Mouse (Mus musculus) heart, embryonic 13.5 days (tissue): ENCODE data around the gene Aknad1. TPM values are rescaled to one million over a fixed set of nuclear protein-coding genes. Genes with fewer than 3 reads are reported as not detected.

Experiments
- ATAC-seq: fragments of 200-750 bp; cut with Nextera tagmentation; 2 replicates; pipeline ENCODE4 v1.8.0; 2017; ENCODE audit warnings: moderate TSS enrichment; ENCODE audit not compliant: insufficient number of reproducible peaks, low FRiP score, low TSS enrichment; ENCODE audit errors: extremely low read depth
- H3K27ac ChIP-seq: fragments of 300-500 bp; sonication (generic); replicated peaks from 2 replicates; pipeline ENCODE4 v1.5.1; 2015; ENCODE audit warnings: moderate library complexity, mild to moderate bottlenecking, inconsistent platforms
- H3K27me3 ChIP-seq: fragments of 300-500 bp; sonication (generic); replicated peaks from 2 replicates; pipeline ENCODE4 v1.6.1; 2015; ENCODE audit warnings: mild to moderate bottlenecking, inconsistent platforms
- H3K36me3 ChIP-seq: fragments of 300-500 bp; sonication (generic); 2 replicates; pipeline ENCODE4 v1.6.1; 2015; ENCODE audit warnings: mild to moderate bottlenecking, inconsistent platforms
- H3K4me1 ChIP-seq: fragments of 300-500 bp; sonication (generic); 2 replicates; pipeline ENCODE4 v1.6.1; 2015; ENCODE audit warnings: inconsistent platforms
- H3K4me2 ChIP-seq: fragments of 300-500 bp; sonication (generic); 2 replicates; pipeline ENCODE4 v1.6.1; 2015; ENCODE audit warnings: inconsistent platforms, mild to moderate bottlenecking, moderate library complexity
- H3K4me3 ChIP-seq: fragments of 300-500 bp; sonication (generic); 2 replicates; pipeline ENCODE4 v1.5.1; 2015; ENCODE audit warnings: moderate library complexity, mild to moderate bottlenecking, inconsistent platforms
- H3K9ac ChIP-seq: fragments of 300-500 bp; sonication (generic); 2 replicates; pipeline ENCODE4 v1.6.1; 2015; ENCODE audit warnings: inconsistent platforms, mild to moderate bottlenecking, moderate library complexity
- H3K9me3 ChIP-seq: fragments of 300-500 bp; sonication (generic); 2 replicates; pipeline ENCODE4 v1.6.1; 2016; ENCODE audit warnings: inconsistent platforms
- WGBS: fragments of 180-500 bp; shearing (Covaris S2); methylation state at CpG from one replicate; pipeline ENCODE4 v1.1.7; 2015; ENCODE audit warnings: mixed read lengths; 5-methylcytosine and 5-hydroxymethylcytosine counted together
- polyA plus RNA-seq: library from polyadenylated mRNA; unstranded; fragments of >200 nt; fragmentation: Nextera tagmentation; extraction: Ambion mirVana; gene quantifications from 2 replicates; pipeline ENCODE4 v1.2.1, GENCODE M21; 2015

Gene Aknad1
- polyA plus RNA-seq: 0.07 TPM in 1 of 2 replicates, not detected in the other

- H3K9ac ChIP-seq: no peak within 1 kb of the TSS
- no peaks in the 10 kb centered on the region for H3K4me1 ChIP-seq
- no peaks in the 10 kb centered on the region for H3K27me3 ChIP-seq
- H3K4me2 ChIP-seq: no peak within 1 kb of the TSS
- no peak for ATAC-seq
- 52% methylated on average over 8 of the region's 8 CpGs for WGBS
- no peak within 1 kb of the TSS for H3K4me3 ChIP-seq
- no peaks in the 10 kb centered on the region for H3K9me3 ChIP-seq
- H3K36me3 ChIP-seq: no peaks in the 10 kb centered on the region
- H3K27ac ChIP-seq: no peak within 1 kb of the TSS
Observed at GRCm38 (mm10) chr3:108739045-108739708, at the start of gene Aknad1. TSS of gene Aknad1 (plus strand) at chr3:108739658.

- H3K27ac ChIP-seq: no peak overlapping the region
- H3K27me3 ChIP-seq: no peaks in the 10 kb centered on the region
- 82% methylated on average over 4 of the region's 4 CpGs for WGBS
- no peak for ATAC-seq
- H3K9ac ChIP-seq: no peak overlapping the region
- no peak overlapping the region for H3K4me2 ChIP-seq
- H3K9me3 ChIP-seq: no peaks in the 10 kb centered on the region
- H3K4me3 ChIP-seq: no peak overlapping the region
- no peaks in the 10 kb centered on the region for H3K4me1 ChIP-seq
- peaks cover 69% of the 10 kb centered on the region for H3K36me3 ChIP-seq
Observed at GRCm38 (mm10) chr3:108689979-108690378, 49.5 kb upstream of the Aknad1 start.

GRCm38 (mm10) chr3:108694321-108694720 is 45.1 kb upstream of the Aknad1 start:
- H3K9ac ChIP-seq: no peak overlapping the region
- no peaks in the 10 kb centered on the region for H3K4me1 ChIP-seq
- H3K9me3 ChIP-seq: no peaks in the 10 kb centered on the region
- H3K27me3 ChIP-seq: no peaks in the 10 kb centered on the region
- peaks cover 68% of the 10 kb centered on the region for H3K36me3 ChIP-seq
- no peak for ATAC-seq
- H3K4me3 ChIP-seq: no peak overlapping the region
- WGBS: 65% methylated on average over 9 of the region's 9 CpGs
- no peak overlapping the region for H3K27ac ChIP-seq
- H3K4me2 ChIP-seq: no peak overlapping the region

GRCm38 (mm10) chr3:108698662-108699061 is 40.8 kb upstream of the Aknad1 start:
- 86% methylated on average over 8 of the region's 8 CpGs for WGBS
- ATAC-seq: no peak
- Histone ChIP-seq H3K36me3 (peaks cover 80% of the 10 kb centered on the region), H3K9ac (no peak overlapping the region), H3K9me3 (no peaks in the 10 kb centered on the region), H3K4me2 (no peak overlapping the region), H3K4me1 (no peaks in the 10 kb centered on the region), H3K27ac (no peak overlapping the region), H3K4me3 (no peak overlapping the region), H3K27me3 (no peaks in the 10 kb centered on the region)

GRCm38 (mm10) chr3:108699786-108700185 is 39.7 kb upstream of the Aknad1 start:
- Histone ChIP-seq H3K27me3 (no peaks in the 10 kb centered on the region), H3K9ac (no peak overlapping the region), H3K4me1 (no peaks in the 10 kb centered on the region), H3K4me2 (no peak overlapping the region), H3K36me3 (peaks cover 69% of the 10 kb centered on the region), H3K4me3 (no peak overlapping the region), H3K27ac (no peak overlapping the region), H3K9me3 (no peaks in the 10 kb centered on the region)
- 89% methylated on average over 4 of the region's 4 CpGs for WGBS
- ATAC-seq: no peak

GRCm38 (mm10) chr3:108701256-108701655 is 38.2 kb upstream of the Aknad1 start:
- no peaks in the 10 kb centered on the region for H3K4me1 ChIP-seq
- WGBS: 65% methylated on average over 1 of the region's 1 CpGs
- no peak overlapping the region for H3K4me2 ChIP-seq
- H3K9ac ChIP-seq: no peak overlapping the region
- H3K27me3 ChIP-seq: no peaks in the 10 kb centered on the region
- no peak overlapping the region for H3K4me3 ChIP-seq
- H3K36me3 ChIP-seq: peaks cover 60% of the 10 kb centered on the region
- no peaks in the 10 kb centered on the region for H3K9me3 ChIP-seq
- no peak overlapping the region for H3K27ac ChIP-seq
- no peak for ATAC-seq

- ATAC-seq: no peak
- H3K4me2 ChIP-seq: no peak overlapping the region
- H3K27ac ChIP-seq: no peak overlapping the region
- no peaks in the 10 kb centered on the region for H3K4me1 ChIP-seq
- no peaks in the 10 kb centered on the region for H3K9me3 ChIP-seq
- H3K27me3 ChIP-seq: no peaks in the 10 kb centered on the region
- H3K9ac ChIP-seq: no peak overlapping the region
- WGBS: 93% methylated on average over 8 of the region's 8 CpGs
- peaks cover 46% of the 10 kb centered on the region for H3K36me3 ChIP-seq
- no peak overlapping the region for H3K4me3 ChIP-seq
Observed at GRCm38 (mm10) chr3:108702789-108703188, 36.7 kb upstream of the Aknad1 start.

- WGBS: 87% methylated on average over 5 of the region's 5 CpGs
- Histone ChIP-seq H3K4me2 (no peak overlapping the region), H3K36me3 (no peaks in the 10 kb centered on the region), H3K27ac (no peak overlapping the region), H3K4me3 (no peak overlapping the region), H3K27me3 (no peaks in the 10 kb centered on the region), H3K9ac (no peak overlapping the region), H3K4me1 (peaks cover 13% of the 10 kb centered on the region), H3K9me3 (no peaks in the 10 kb centered on the region)
- ATAC-seq: no peak
Observed at GRCm38 (mm10) chr3:108711296-108711695, 28.2 kb upstream of the Aknad1 start.

- no peak overlapping the region for H3K9ac ChIP-seq
- H3K9me3 ChIP-seq: no peaks in the 10 kb centered on the region
- no peak overlapping the region for H3K27ac ChIP-seq
- no peak overlapping the region for H3K4me3 ChIP-seq
- H3K4me2 ChIP-seq: no peak overlapping the region
- no peaks in the 10 kb centered on the region for H3K27me3 ChIP-seq
- no peaks in the 10 kb centered on the region for H3K36me3 ChIP-seq
- H3K4me1 ChIP-seq: peaks cover 13% of the 10 kb centered on the region
- 60% methylated on average over 3 of the region's 3 CpGs for WGBS
- no peak for ATAC-seq
Observed at GRCm38 (mm10) chr3:108713065-108713675, 26.3 kb upstream of the Aknad1 start.

GRCm38 (mm10) chr3:108714837-108715236 is 24.6 kb upstream of the Aknad1 start:
- peaks cover 18% of the 10 kb centered on the region for H3K4me1 ChIP-seq
- no peak overlapping the region for H3K9ac ChIP-seq
- H3K36me3 ChIP-seq: no peaks in the 10 kb centered on the region
- no peaks in the 10 kb centered on the region for H3K27me3 ChIP-seq
- H3K27ac ChIP-seq: no peak overlapping the region
- 76% methylated on average over 4 of the region's 4 CpGs for WGBS
- no peak overlapping the region for H3K4me3 ChIP-seq
- H3K9me3 ChIP-seq: no peaks in the 10 kb centered on the region
- no peak for ATAC-seq
- H3K4me2 ChIP-seq: no peak overlapping the region

GRCm38 (mm10) chr3:108717896-108718502 is 21.5 kb upstream of the Aknad1 start:
- WGBS: 88% methylated on average over 3 of the region's 3 CpGs
- Histone ChIP-seq H3K27me3 (no peaks in the 10 kb centered on the region), H3K4me3 (no peak overlapping the region), H3K9ac (no peak overlapping the region), H3K36me3 (no peaks in the 10 kb centered on the region), H3K4me2 (no peak overlapping the region), H3K27ac (no peak overlapping the region), H3K9me3 (no peaks in the 10 kb centered on the region), H3K4me1 (peaks cover 28% of the 10 kb centered on the region)
- no peak for ATAC-seq

GRCm38 (mm10) chr3:108719357-108719756 is 20.1 kb upstream of the Aknad1 start:
- WGBS: 80% methylated on average over 2 of the region's 2 CpGs
- no peaks in the 10 kb centered on the region for H3K36me3 ChIP-seq
- H3K4me2 ChIP-seq: no peak overlapping the region
- no peaks in the 10 kb centered on the region for H3K27me3 ChIP-seq
- H3K27ac ChIP-seq: no peak overlapping the region
- no peak overlapping the region for H3K4me3 ChIP-seq
- ATAC-seq: no peak
- H3K4me1 ChIP-seq: peaks cover 23% of the 10 kb centered on the region
- H3K9me3 ChIP-seq: no peaks in the 10 kb centered on the region
- no peak overlapping the region for H3K9ac ChIP-seq
